Mouse (Mus musculus): ENCODE measurements around the gene Kremen1.

Gene Kremen1

GRCm38 (mm10) chr11:5265764-5266163, 4.4 kb upstream of the Kremen1 start:
- no peak for DNase-seq

GRCm38 (mm10) chr11:5263078-5263730, 1.8 kb upstream of the Kremen1 start:
- no peak for DNase-seq

GRCm38 (mm10) chr11:5260942-5261459, 357 bp downstream of the Kremen1 start:
- DNase-seq, result no peak

- DNase-seq, result no peak
These were observed 1.3 kb downstream of the Kremen1 start for GRCm38 (mm10) chr11:5259944-5260598.

GRCm38 (mm10) chr11:5258036-5258435, 3.3 kb downstream of the Kremen1 start:
- DNase-seq, result no peak

GRCm38 (mm10) chr11:5257151-5257862, 4.1 kb downstream of the Kremen1 start:
- DNase-seq, result no peak

GRCm38 (mm10) chr11:5255509-5256014, 5.8 kb downstream of the Kremen1 start:
- DNase-seq, result no peak

- no peak for DNase-seq
These were observed 7.3 kb downstream of the Kremen1 start for GRCm38 (mm10) chr11:5254016-5254415.

GRCm38 (mm10) chr11:5253528-5253927, 7.8 kb downstream of the Kremen1 start:
- no peak for DNase-seq

GRCm38 (mm10) chr11:5252727-5253126, 8.6 kb downstream of the Kremen1 start:
- no peak for DNase-seq

- DNase-seq, result no peak
These were observed 10.2 kb downstream of the Kremen1 start for GRCm38 (mm10) chr11:5251112-5251511.

- no peak for DNase-seq
These were observed 13.2 kb downstream of the Kremen1 start for GRCm38 (mm10) chr11:5248200-5248599.

GRCm38 (mm10) chr11:5245431-5245830, 15.9 kb downstream of the Kremen1 start:
- DNase-seq, result no peak

GRCm38 (mm10) chr11:5244749-5245130, 16.6 kb downstream of the Kremen1 start:
- peak; percentile 48 for DNase-seq

GRCm38 (mm10) chr11:5243812-5244748, 17.3 kb downstream of the Kremen1 start:
- peak; percentile 88 for DNase-seq

- no peak for DNase-seq
These were observed 18.1 kb downstream of the Kremen1 start for GRCm38 (mm10) chr11:5243208-5243607.

GRCm38 (mm10) chr11:5242158-5242557, 19.2 kb downstream of the Kremen1 start:
- no peak for DNase-seq

- no peak for DNase-seq
These were observed 21.4 kb downstream of the Kremen1 start for GRCm38 (mm10) chr11:5239706-5240690.

GRCm38 (mm10) chr11:5219910-5220447, 41.4 kb downstream of the Kremen1 start:
- DNase-seq, result no peak

GRCm38 (mm10) chr11:5219371-5219770, 42.0 kb downstream of the Kremen1 start:
- DNase-seq, result no peak

All from right cerebral cortex, adult 18-20 months (tissue).